Mouse (Mus musculus): ENCODE measurements around the gene Stum. TPM values are rescaled to one million over a fixed set of nuclear protein-coding genes. Genes with fewer than 3 reads are reported as not detected.
A peak's percentile ranks its signal among the peaks of the same experiment; 100 is the strongest.

Stum gene
- polyA plus RNA-seq, 1 experiment: 14.8 TPM

DNA sequence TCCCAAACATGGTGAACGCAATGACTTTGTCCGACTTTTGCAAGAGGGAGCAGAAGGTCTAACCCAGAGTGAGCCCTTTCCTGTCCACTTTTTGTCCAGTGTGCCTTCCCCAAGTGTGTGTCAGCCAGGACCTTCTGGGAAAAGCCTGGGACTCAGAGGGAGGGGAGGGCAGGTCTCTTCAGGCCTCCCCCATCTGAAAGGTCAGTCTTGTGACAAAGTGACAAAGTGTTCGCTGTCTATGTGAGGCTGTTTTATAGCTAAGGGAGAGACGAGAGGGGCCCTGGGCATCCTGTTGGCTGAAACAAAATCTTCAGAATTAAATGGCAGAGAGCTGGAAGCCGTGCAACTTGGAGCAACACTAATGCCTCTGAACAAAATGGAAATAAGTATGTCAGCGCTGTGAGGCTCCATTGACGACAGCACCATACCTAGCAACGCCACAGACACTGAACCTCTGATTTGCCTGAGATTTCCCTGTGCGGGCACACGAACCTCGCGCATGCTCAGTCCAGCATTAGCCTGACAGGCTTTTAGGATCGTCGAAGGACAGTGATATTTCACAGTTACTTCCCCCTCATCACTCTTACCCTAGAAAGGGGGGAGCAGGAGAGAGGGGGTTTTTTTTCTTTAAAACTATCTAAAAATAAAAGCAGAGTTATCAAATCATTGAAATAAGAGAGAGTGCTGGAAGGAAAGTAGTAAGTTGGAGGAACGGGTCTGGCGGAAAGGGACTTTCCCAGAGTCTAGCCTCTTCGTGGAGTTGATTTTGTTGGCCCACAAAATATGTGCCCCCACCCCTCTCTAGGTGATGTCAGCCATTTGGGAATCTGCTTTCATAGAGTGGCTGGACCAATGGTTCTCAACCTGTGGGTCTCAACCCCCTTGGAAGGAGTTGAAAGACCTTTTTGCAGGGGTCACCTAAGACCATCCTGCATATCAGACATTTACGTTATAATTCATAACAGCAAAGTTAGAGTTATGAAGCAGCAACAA, 75.3 kb downstream of the Stum start:
- 80% methylated on average over 18 of the region's 18 CpGs for WGBS
- TF ChIP-seq POLR2A (IDR thresholded peaks at IDR 0.05; ENCODE audit: low read depth, low read length) (no peak), CTCF (IDR thresholded peaks at IDR 0.05; ENCODE audit: extremely low read depth, insufficient read length, insufficient replicate concordance, low read depth, low read length) (no peak)
- H3K4me1 ChIP-seq (ENCODE audit: control insufficient read depth, insufficient read depth, insufficient read length, low read length): peaks cover 48% of the 10 kb centered on the region
- H3K4me3 ChIP-seq (ENCODE audit: low read depth, low read length): no peak overlapping the region
- peak overlapping the region; percentile 8; the same call in 1 of the 2 replicates for H3K27ac ChIP-seq (ENCODE audit: insufficient read depth, low read depth, low read length)
- H3K36me3 ChIP-seq (ENCODE audit: control insufficient read depth, insufficient read depth, low read length): no peaks in the 10 kb centered on the region; the same call in 1 of the 2 replicates
- no peaks in the 10 kb centered on the region for H3K27me3 ChIP-seq (ENCODE audit: control insufficient read depth, insufficient read depth, low read length)

DNA sequence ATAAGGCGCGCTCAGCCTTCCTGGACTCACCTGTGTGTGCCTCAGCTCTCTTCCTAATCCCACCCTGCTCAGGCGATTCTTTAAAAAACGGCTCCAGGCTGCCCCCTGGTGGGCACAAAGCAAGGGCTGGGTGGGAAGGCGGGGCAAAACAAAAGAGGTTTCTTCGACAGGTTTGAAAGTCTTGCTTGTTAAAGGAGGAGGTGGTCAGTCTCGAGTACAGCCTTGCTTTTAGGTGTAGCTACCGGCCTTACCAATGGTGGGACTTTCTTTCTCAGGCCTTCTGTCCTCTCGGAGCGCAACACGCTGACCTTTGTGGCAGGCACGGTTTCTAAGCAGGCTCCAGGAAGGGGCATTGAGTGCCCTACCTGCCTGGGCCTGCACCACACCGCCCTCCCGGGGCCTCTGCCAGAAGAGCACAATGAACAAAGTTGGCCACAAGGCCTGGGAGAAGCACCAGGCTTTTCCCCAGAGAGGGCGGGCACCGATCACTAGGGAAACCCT, 76.1 kb downstream of the Stum start:
- Histone ChIP-seq H3K4me1 (ENCODE audit: control insufficient read depth, insufficient read depth, insufficient read length, low read length) (peaks cover 50% of the 10 kb centered on the region), H3K27ac (ENCODE audit: insufficient read depth, low read depth, low read length) (peak overlapping the region; percentile 43)
- WGBS: 7% methylated on average over 16 of the region's 16 CpGs

GRCm38 (mm10) chr1:180406336-180407035, 76.8 kb downstream of the Stum start:
- Histone ChIP-seq H3K4me1 (ENCODE audit: control insufficient read depth, insufficient read depth, insufficient read length, low read length) (peaks cover 53% of the 10 kb centered on the region), H3K27me3 (ENCODE audit: control insufficient read depth, insufficient read depth, low read length) (no peaks in the 10 kb centered on the region), H3K4me3 (ENCODE audit: low read depth, low read length) (no peak overlapping the region), H3K36me3 (ENCODE audit: control insufficient read depth, insufficient read depth, low read length) (no peaks in the 10 kb centered on the region), H3K27ac (ENCODE audit: insufficient read depth, low read depth, low read length) (peak overlapping the region; percentile 15; the same call in 1 of the 2 replicates)
- WGBS: 83% methylated on average over 11 of the region's 11 CpGs
- TF ChIP-seq CTCF (IDR thresholded peaks at IDR 0.05; ENCODE audit: extremely low read depth, insufficient read length, insufficient replicate concordance, low read depth, low read length) (no peak), POLR2A (IDR thresholded peaks at IDR 0.05; ENCODE audit: low read depth, low read length) (no peak)

More for the DNA sequence above, 76.1 kb downstream of the Stum start:
- Histone ChIP-seq H3K4me3 (ENCODE audit: low read depth, low read length) (peak overlapping the region; percentile 63), H3K27me3 (ENCODE audit: control insufficient read depth, insufficient read depth, low read length) (no peaks in the 10 kb centered on the region), H3K36me3 (ENCODE audit: control insufficient read depth, insufficient read depth, low read length) (no peaks in the 10 kb centered on the region)
- TF ChIP-seq POLR2A (IDR thresholded peaks at IDR 0.05; ENCODE audit: low read depth, low read length): no peak
- peak; percentile 97; the same call in 1 of the 2 replicates for TF ChIP-seq CTCF (IDR thresholded peaks at IDR 0.05; ENCODE audit: extremely low read depth, insufficient read length, insufficient replicate concordance, low read depth, low read length)

DNA sequence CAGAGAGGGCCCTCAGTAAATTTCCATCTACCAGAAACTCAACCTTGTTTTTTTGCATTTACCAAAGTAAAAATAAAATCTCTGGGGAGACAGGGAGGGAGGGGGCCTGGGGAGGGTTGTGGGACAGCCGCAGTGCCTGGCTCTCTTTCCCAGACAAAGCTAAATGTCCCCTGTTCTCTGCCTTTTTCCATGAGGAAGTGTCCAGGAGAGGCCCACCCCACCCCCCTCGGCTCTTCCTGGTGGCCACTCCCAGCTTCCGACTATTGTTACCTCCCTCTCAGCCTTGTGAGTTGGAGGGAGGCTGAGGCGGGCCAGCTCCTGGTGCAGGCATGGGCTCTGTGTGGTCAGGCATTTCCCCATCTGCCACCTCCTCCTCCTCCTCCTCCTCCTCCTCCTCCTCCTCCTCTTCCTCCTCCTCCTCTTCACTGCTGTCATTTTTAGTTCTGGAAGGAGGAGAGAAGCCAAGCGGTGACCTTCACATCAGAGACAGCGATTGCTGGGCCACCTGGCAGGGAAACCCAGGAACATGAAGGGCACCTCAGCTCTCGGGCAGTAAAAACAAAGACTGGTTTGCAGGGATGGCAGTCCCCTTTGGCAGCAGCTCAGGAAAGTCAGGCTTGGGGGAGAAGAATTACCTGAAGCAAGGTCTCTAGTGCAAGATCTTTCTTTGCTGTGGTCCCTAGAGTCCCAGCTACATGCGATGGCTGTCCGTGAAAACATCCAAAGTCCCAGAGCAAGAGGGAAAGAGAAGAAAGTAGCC, 77.5 kb downstream of the Stum start:
- peaks cover 56% of the 10 kb centered on the region for H3K4me1 ChIP-seq (ENCODE audit: control insufficient read depth, insufficient read depth, insufficient read length, low read length)
- no peak overlapping the region for H3K4me3 ChIP-seq (ENCODE audit: low read depth, low read length)
- TF ChIP-seq POLR2A (IDR thresholded peaks at IDR 0.05; ENCODE audit: low read depth, low read length): no peak
- 54% methylated on average over 9 of the region's 9 CpGs for WGBS
- H3K36me3 ChIP-seq (ENCODE audit: control insufficient read depth, insufficient read depth, low read length): no peaks in the 10 kb centered on the region
- H3K27me3 ChIP-seq (ENCODE audit: control insufficient read depth, insufficient read depth, low read length): no peaks in the 10 kb centered on the region
- H3K27ac ChIP-seq (ENCODE audit: insufficient read depth, low read depth, low read length): peak overlapping the region; percentile 74

- H3K27me3 ChIP-seq (ENCODE audit: control insufficient read depth, insufficient read depth, low read length): no peaks in the 10 kb centered on the region
- 48% methylated on average over 3 of the region's 3 CpGs for WGBS
- no peak for TF ChIP-seq POLR2A (IDR thresholded peaks at IDR 0.05; ENCODE audit: low read depth, low read length)
- no peak for TF ChIP-seq CTCF (IDR thresholded peaks at IDR 0.05; ENCODE audit: extremely low read depth, insufficient read length, insufficient replicate concordance, low read depth, low read length)
- no peaks in the 10 kb centered on the region for H3K36me3 ChIP-seq (ENCODE audit: control insufficient read depth, insufficient read depth, low read length)
- H3K4me1 ChIP-seq (ENCODE audit: control insufficient read depth, insufficient read depth, insufficient read length, low read length): peaks cover 53% of the 10 kb centered on the region
- H3K27ac ChIP-seq (ENCODE audit: insufficient read depth, low read depth, low read length): peak overlapping the region; percentile 74
- no peak overlapping the region for H3K4me3 ChIP-seq (ENCODE audit: low read depth, low read length)
Observed at GRCm38 (mm10) chr1:180404706-180405105, 78.6 kb downstream of the Stum start.

- peak overlapping the region; percentile 3; the same call in 1 of the 2 replicates for H3K4me3 ChIP-seq (ENCODE audit: low read depth, low read length)
- 9% methylated on average over 32 of the region's 32 CpGs for WGBS
- TF ChIP-seq POLR2A (IDR thresholded peaks at IDR 0.05; ENCODE audit: low read depth, low read length): no peak; the same call in 1 of the 2 replicates
- TF ChIP-seq CTCF (IDR thresholded peaks at IDR 0.05; ENCODE audit: extremely low read depth, insufficient read length, insufficient replicate concordance, low read depth, low read length): no peak
- peaks cover 48% of the 10 kb centered on the region for H3K4me1 ChIP-seq (ENCODE audit: control insufficient read depth, insufficient read depth, insufficient read length, low read length)
- no peaks in the 10 kb centered on the region for H3K36me3 ChIP-seq (ENCODE audit: control insufficient read depth, insufficient read depth, low read length)
- H3K27me3 ChIP-seq (ENCODE audit: control insufficient read depth, insufficient read depth, low read length): no peaks in the 10 kb centered on the region
- H3K27ac ChIP-seq (ENCODE audit: insufficient read depth, low read depth, low read length): peak overlapping the region; percentile 74
Observed at GRCm38 (mm10) chr1:180403694-180404606, 79.4 kb downstream of the Stum start.

Data from small intestine, adult 2 months (tissue).